Mouse (Mus musculus) neural tube, embryonic 11.5 days (tissue): ENCODE measurements around the gene Ticrr. TPM values are rescaled to one million over a fixed set of nuclear protein-coding genes. Genes with fewer than 3 reads are reported as not detected.
A peak's percentile ranks its signal among the peaks of the same experiment; 100 is the strongest.

Experiments
- ATAC-seq: fragments of 200-750 bp; cut with Nextera tagmentation; 2 replicates; pipeline ENCODE4 v1.8.0; 2017; ENCODE audit warnings: moderate number of reproducible peaks, mild to moderate bottlenecking, moderate TSS enrichment, moderate library complexity; ENCODE audit not compliant: insufficient read depth, low FRiP score, low TSS enrichment
- DNase-seq: peaks from one replicate; pipeline ENCODE4 v3.0.0-alpha.2; 2015; ENCODE audit warnings: low spot score
- H3K27ac ChIP-seq: fragments of 300-500 bp; sonication (generic); 2 replicates; pipeline ENCODE4 v1.5.1; 2014; ENCODE audit warnings: low read depth, mild to moderate bottlenecking, low read length
- H3K27me3 ChIP-seq: fragments of 300-500 bp; sonication (generic); 2 replicates; pipeline ENCODE4 v1.6.1; 2014; ENCODE audit warnings: mild to moderate bottlenecking, low read length, mixed read lengths; ENCODE audit not compliant: control insufficient read depth, insufficient read depth
- H3K36me3 ChIP-seq: fragments of 300-500 bp; sonication (generic); 2 replicates; pipeline ENCODE4 v1.6.1; 2014; ENCODE audit warnings: mild to moderate bottlenecking, low read length, moderate library complexity, mixed read lengths; ENCODE audit not compliant: control insufficient read depth, insufficient read depth
- H3K4me1 ChIP-seq: fragments of 300-500 bp; sonication (generic); 2 replicates; pipeline ENCODE4 v1.6.1; 2014; ENCODE audit warnings: low read length, mixed read lengths; ENCODE audit not compliant: control insufficient read depth, insufficient read depth
- H3K4me2 ChIP-seq: fragments of 300-500 bp; sonication (generic); 2 replicates; pipeline ENCODE4 v1.6.1; 2014; ENCODE audit warnings: low read depth, mild to moderate bottlenecking, moderate library complexity
- H3K4me3 ChIP-seq: fragments of 300-500 bp; sonication (generic); 2 replicates; pipeline ENCODE4 v1.5.1; 2014; ENCODE audit warnings: low read depth, low read length
- H3K9ac ChIP-seq: fragments of 300-500 bp; sonication (generic); 2 replicates; pipeline ENCODE4 v1.6.1; 2014; ENCODE audit warnings: mild to moderate bottlenecking, low read length
- H3K9me3 ChIP-seq: fragments of 300-500 bp; sonication (generic); 2 replicates; pipeline ENCODE4 v1.6.1; 2016; ENCODE audit warnings: low read length; ENCODE audit not compliant: control insufficient read depth
- WGBS: fragments of 180-500 bp; shearing (Covaris S2); extraction: QIAGEN DNeasy Blood & Tissue Kit; methylation state at CpG from one replicate; pipeline ENCODE4 v1.1.7; 2014; 5-methylcytosine and 5-hydroxymethylcytosine counted together
- polyA plus RNA-seq: library from polyadenylated mRNA; unstranded; fragments of >200 nt; fragmentation: Nextera tagmentation; extraction: Ambion mirVana; gene quantifications from 2 replicates; pipeline ENCODE4 v1.2.1, GENCODE M21; 2014

Gene Ticrr
- polyA plus RNA-seq, result 13.2 and 14.0 TPM in 2 replicates

GRCm38 (mm10) chr7:79659578-79660290 lies at the start of gene Ticrr:
Gene Ticrr, plus strand, starts transcription at chr7:79660196.
- Histone ChIP-seq H3K36me3 (no peaks in the 10 kb centered on the region), H3K9ac (peak within 1 kb of the TSS; percentile 86), H3K27ac (no peak within 1 kb of the TSS), H3K9me3 (no peaks in the 10 kb centered on the region), H3K4me1 (no peaks in the 10 kb centered on the region; the same call in 1 of the 2 replicates), H3K4me3 (peak within 1 kb of the TSS; percentile 86), H3K27me3 (no peaks in the 10 kb centered on the region), H3K4me2 (peak within 1 kb of the TSS; percentile 95)
- DNase-seq, result peak; percentile 96
- WGBS, result under 1% methylated on average over 39 of the region's 39 CpGs
- ATAC-seq, result peak; percentile 100

- Histone ChIP-seq H3K27me3 (peaks cover 10% of the 10 kb centered on the region), H3K27ac (no peak overlapping the region), H3K4me2 (no peak overlapping the region), H3K36me3 (no peaks in the 10 kb centered on the region), H3K9ac (no peak overlapping the region), H3K4me3 (no peak overlapping the region), H3K4me1 (no peaks in the 10 kb centered on the region), H3K9me3 (no peaks in the 10 kb centered on the region)
- no peak for DNase-seq
- no peak for ATAC-seq
- 78% methylated on average over 9 of the region's 9 CpGs for WGBS
These were observed 48.1 kb upstream of the Ticrr start for GRCm38 (mm10) chr7:79611901-79612300.

GRCm38 (mm10) chr7:79612783-79613182 lies 47.2 kb upstream of the Ticrr start:
- Histone ChIP-seq H3K4me3 (no peak overlapping the region), H3K9me3 (no peaks in the 10 kb centered on the region), H3K36me3 (no peaks in the 10 kb centered on the region), H3K4me1 (no peaks in the 10 kb centered on the region), H3K9ac (no peak overlapping the region), H3K27me3 (peaks cover 19% of the 10 kb centered on the region), H3K27ac (no peak overlapping the region), H3K4me2 (no peak overlapping the region)
- 12% methylated on average over 6 of the region's 6 CpGs for WGBS
- peak; percentile 52 for DNase-seq
- ATAC-seq, result no peak

- Histone ChIP-seq H3K4me2 (no peak overlapping the region), H3K4me3 (no peak overlapping the region), H3K27ac (no peak overlapping the region), H3K9me3 (no peaks in the 10 kb centered on the region), H3K4me1 (no peaks in the 10 kb centered on the region), H3K27me3 (peaks cover 22% of the 10 kb centered on the region), H3K36me3 (no peaks in the 10 kb centered on the region), H3K9ac (no peak overlapping the region)
- WGBS, result 68% methylated on average over 11 of the region's 11 CpGs
- ATAC-seq (no peak), DNase-seq (no peak)
These were observed 46.7 kb upstream of the Ticrr start for GRCm38 (mm10) chr7:79613314-79613713.

- H3K27ac ChIP-seq, result no peak overlapping the region
- peaks cover 23% of the 10 kb centered on the region for H3K27me3 ChIP-seq
- DNase-seq, result no peak
- 74% methylated on average over 4 of the region's 4 CpGs for WGBS
- H3K9ac ChIP-seq, result no peak overlapping the region
- no peaks in the 10 kb centered on the region for H3K9me3 ChIP-seq
- no peak for ATAC-seq
- no peak overlapping the region for H3K4me3 ChIP-seq
- H3K4me2 ChIP-seq, result no peak overlapping the region
- no peaks in the 10 kb centered on the region for H3K36me3 ChIP-seq
- H3K4me1 ChIP-seq, result no peaks in the 10 kb centered on the region
These were observed 45.0 kb upstream of the Ticrr start for GRCm38 (mm10) chr7:79615008-79615407.

GRCm38 (mm10) chr7:79615941-79616340 lies 44.1 kb upstream of the Ticrr start:
- DNase-seq, result no peak
- Histone ChIP-seq H3K36me3 (no peaks in the 10 kb centered on the region), H3K4me1 (no peaks in the 10 kb centered on the region), H3K9me3 (no peaks in the 10 kb centered on the region), H3K27me3 (peaks cover 23% of the 10 kb centered on the region), H3K27ac (no peak overlapping the region), H3K4me2 (no peak overlapping the region), H3K4me3 (no peak overlapping the region), H3K9ac (no peak overlapping the region)
- ATAC-seq, result no peak
- WGBS, result 71% methylated on average over 1 of the region's 1 CpGs

GRCm38 (mm10) chr7:79617418-79617817 lies 42.6 kb upstream of the Ticrr start, which contains the start of gene Rhcg:
Gene Rhcg, minus strand, starts transcription at chr7:79617657.
- Histone ChIP-seq H3K9ac (no peak within 1 kb of the TSS), H3K27me3 (peaks cover 23% of the 10 kb centered on the region), H3K4me2 (peak within 1 kb of the TSS; percentile 31), H3K9me3 (no peaks in the 10 kb centered on the region), H3K4me1 (no peaks in the 10 kb centered on the region), H3K4me3 (peak within 1 kb of the TSS; percentile 21; the same call in 1 of the 2 replicates), H3K36me3 (no peaks in the 10 kb centered on the region), H3K27ac (no peak within 1 kb of the TSS)
- DNase-seq (peak; percentile 25), ATAC-seq (no peak)
- WGBS, result 8% methylated on average over 33 of the region's 33 CpGs

GRCm38 (mm10) chr7:79619493-79619892 lies 40.5 kb upstream of the Ticrr start:
- DNase-seq, result no peak
- no peak overlapping the region for H3K9ac ChIP-seq
- WGBS, result 76% methylated on average over 4 of the region's 4 CpGs
- H3K9me3 ChIP-seq, result no peaks in the 10 kb centered on the region
- ATAC-seq, result no peak
- no peaks in the 10 kb centered on the region for H3K4me1 ChIP-seq
- H3K4me2 ChIP-seq, result no peak overlapping the region
- H3K36me3 ChIP-seq, result no peaks in the 10 kb centered on the region
- H3K27ac ChIP-seq, result no peak overlapping the region
- peaks cover 23% of the 10 kb centered on the region for H3K27me3 ChIP-seq
- H3K4me3 ChIP-seq, result no peak overlapping the region

- Histone ChIP-seq H3K4me3 (no peak overlapping the region), H3K27me3 (0 out of 2 replicates have a peak, but pooled peaks cover 3% of the 10 kb centered on the region), H3K27ac (no peak overlapping the region), H3K9ac (no peak overlapping the region), H3K4me1 (no peaks in the 10 kb centered on the region), H3K9me3 (no peaks in the 10 kb centered on the region), H3K36me3 (no peaks in the 10 kb centered on the region), H3K4me2 (no peak overlapping the region)
- ATAC-seq (no peak), DNase-seq (no peak)
- 67% methylated on average over 8 of the region's 8 CpGs for WGBS
These were observed 36.9 kb upstream of the Ticrr start for GRCm38 (mm10) chr7:79623086-79623485.
